Mouse (Mus musculus): ENCODE measurements around the gene Fbxo7. TPM values are rescaled to one million over a fixed set of nuclear protein-coding genes. Genes with fewer than 3 reads are reported as not detected.

Fbxo7 gene
- 33.3 and 33.5 TPM in 2 replicates for polyA plus RNA-seq (2015; fragmentation: Nextera tagmentation; extraction: Ambion mirVana)

DNA sequence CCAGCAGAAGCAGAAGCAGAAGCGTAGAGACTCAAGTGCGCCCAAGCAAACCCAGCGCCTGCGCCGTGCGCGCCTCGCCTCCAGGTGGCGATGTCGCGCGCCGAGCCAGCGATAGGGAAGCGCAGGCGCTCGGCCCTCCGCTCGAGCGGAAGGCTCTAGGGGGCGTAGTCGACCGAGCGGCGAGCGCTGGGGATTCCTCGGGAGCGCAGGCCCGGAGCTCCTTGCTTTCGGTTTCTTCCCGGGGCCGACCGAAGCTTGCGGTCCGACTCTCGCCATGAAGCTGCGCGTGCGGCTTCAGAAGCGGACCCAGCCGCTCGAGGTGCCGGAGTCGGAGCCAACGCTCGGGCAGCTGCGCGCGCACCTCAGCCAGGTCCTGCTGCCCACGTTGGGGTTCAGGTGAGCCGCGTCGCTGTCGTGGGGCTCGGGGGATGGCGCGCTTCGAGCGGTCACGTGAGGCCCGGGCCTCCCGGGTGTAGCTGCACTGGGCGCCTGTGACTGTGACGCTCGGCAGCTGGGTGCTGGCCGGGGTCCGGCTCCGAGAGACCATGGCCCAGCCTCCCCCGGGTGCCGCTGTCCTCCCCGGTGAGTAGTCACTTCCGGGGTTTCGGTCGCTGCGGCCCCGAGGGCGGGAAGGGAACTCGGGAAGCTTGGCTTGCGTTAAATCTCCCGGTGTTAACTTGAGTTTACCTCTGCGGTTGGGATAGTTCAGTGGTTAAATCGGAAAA lies at the start of gene Fbxo7:
Fbxo7 (plus strand) TSS at position 224 of the 725 bp plus-strand sequence.
- peaks cover 16% of the 10 kb centered on the region for H3K4me1 ChIP-seq
- peak within 1 kb of the TSS; percentile 90 for H3K9ac ChIP-seq
- H3K4me2 ChIP-seq (replicated peaks): peak within 1 kb of the TSS; percentile 79
- ATAC-seq (ENCODE audit: low FRiP score, low read depth): peak; percentile 94
- H3K9me3 ChIP-seq: no peaks in the 10 kb centered on the region
- peak within 1 kb of the TSS; percentile 90 for H3K27ac ChIP-seq
- peaks cover 5% of the 10 kb centered on the region; the same call in 1 of the 2 replicates for H3K36me3 ChIP-seq
- H3K4me3 ChIP-seq: peak within 1 kb of the TSS; percentile 88
- under 1% methylated on average over 82 of the region's 82 CpGs for WGBS
- no peaks in the 10 kb centered on the region for H3K27me3 ChIP-seq

DNA sequence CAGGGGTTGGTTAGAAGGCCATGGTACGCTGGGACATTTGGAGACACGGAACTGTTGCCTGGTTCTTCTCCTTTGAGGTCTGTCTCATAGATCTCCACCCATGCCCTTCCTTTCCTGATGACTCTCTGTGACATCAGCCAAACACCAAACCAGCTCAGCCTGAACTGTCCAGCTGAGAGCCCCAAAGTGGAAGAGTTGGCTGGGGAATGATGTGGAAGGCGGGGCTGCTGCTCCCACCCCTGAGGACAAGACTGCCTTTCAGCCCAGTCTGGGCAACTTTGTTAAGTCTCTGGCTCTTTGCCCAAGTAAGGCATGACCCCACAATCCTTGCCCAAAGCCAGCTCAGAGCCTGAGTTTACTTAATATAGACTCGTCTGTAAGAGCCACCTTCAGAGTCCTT lies 48.9 kb upstream of the Fbxo7 start:
- H3K9me3 ChIP-seq: no peaks in the 10 kb centered on the region
- H3K4me2 ChIP-seq (replicated peaks): no peak overlapping the region
- no peak overlapping the region for H3K27ac ChIP-seq
- H3K9ac ChIP-seq: no peak overlapping the region
- no peak overlapping the region for H3K4me3 ChIP-seq
- H3K27me3 ChIP-seq: no peaks in the 10 kb centered on the region
- ATAC-seq (ENCODE audit: low FRiP score, low read depth): no peak
- H3K36me3 ChIP-seq: no peaks in the 10 kb centered on the region
- H3K4me1 ChIP-seq: no peaks in the 10 kb centered on the region
- 75% methylated on average over 4 of the region's 4 CpGs for WGBS

DNA sequence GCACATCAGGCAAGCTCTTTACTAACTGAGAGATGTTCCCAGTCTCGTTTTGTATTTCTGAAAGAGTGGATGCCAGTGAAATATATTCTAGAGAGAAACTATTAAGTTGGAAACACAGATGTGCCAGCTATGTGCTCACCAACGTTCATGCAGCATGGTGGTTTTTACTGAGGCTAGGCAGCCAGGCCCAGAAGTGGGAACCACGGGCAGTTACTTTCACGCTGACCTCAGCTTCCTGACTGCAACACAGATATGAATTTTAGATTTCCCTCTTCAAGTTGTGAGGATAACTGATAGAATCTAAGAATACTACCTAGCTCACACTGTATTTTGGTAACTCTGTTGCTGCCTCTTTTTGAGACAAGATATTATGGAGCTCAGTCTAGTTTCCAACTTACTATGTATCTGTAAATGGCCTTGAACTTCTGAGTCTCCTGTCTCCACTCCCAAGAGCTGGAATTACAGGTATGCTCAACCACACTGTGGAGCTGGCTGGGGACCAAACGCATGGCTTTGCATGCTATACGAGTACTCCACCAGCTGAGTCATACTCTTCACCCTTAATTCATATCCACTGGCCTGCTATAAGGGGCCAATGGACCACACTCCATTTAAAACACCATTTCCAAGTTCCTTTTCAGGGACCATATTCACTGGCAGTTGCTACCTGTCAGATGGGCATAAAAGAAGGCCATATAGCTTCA lies 32.2 kb upstream of the Fbxo7 start:
- 0 out of 2 replicates have a peak, but pooled peaks cover 3% of the 10 kb centered on the region for H3K4me1 ChIP-seq
- WGBS: 72% methylated on average over 6 of the region's 6 CpGs
- H3K9ac ChIP-seq: no peak overlapping the region
- no peaks in the 10 kb centered on the region for H3K27me3 ChIP-seq
- H3K4me2 ChIP-seq (replicated peaks): no peak overlapping the region
- no peak overlapping the region for H3K4me3 ChIP-seq
- no peaks in the 10 kb centered on the region for H3K36me3 ChIP-seq
- ATAC-seq (ENCODE audit: low FRiP score, low read depth): no peak
- no peak overlapping the region for H3K27ac ChIP-seq
- H3K9me3 ChIP-seq: no peaks in the 10 kb centered on the region

DNA sequence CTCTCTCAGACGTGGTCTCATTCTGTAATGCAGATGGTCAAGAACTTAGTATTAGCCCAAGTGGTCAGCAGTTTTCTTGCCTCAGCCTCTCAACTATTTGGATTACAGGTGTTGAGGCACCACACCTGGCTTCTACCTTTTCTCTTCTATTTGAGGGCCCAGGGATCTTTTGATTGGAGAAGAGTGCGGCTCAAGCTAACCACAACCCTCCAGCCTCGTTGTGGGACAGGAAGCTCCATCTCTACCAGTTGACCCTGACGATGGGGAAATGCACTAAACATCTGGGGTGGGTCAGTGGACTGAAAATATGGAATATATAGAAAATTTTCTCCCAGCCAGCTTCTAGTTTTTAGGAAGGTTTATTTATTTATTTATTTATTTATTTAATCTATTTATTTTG lies 29.4 kb upstream of the Fbxo7 start:
- Histone ChIP-seq H3K9ac (no peak overlapping the region), H3K36me3 (no peaks in the 10 kb centered on the region), H3K27me3 (no peaks in the 10 kb centered on the region), H3K4me2 (replicated peaks) (no peak overlapping the region), H3K4me1 (0 out of 2 replicates have a peak, but pooled peaks cover 3% of the 10 kb centered on the region), H3K9me3 (no peaks in the 10 kb centered on the region), H3K27ac (no peak overlapping the region), H3K4me3 (no peak overlapping the region)
- 86% methylated on average over 4 of the region's 4 CpGs for WGBS
- no peak for ATAC-seq (ENCODE audit: low FRiP score, low read depth)

DNA sequence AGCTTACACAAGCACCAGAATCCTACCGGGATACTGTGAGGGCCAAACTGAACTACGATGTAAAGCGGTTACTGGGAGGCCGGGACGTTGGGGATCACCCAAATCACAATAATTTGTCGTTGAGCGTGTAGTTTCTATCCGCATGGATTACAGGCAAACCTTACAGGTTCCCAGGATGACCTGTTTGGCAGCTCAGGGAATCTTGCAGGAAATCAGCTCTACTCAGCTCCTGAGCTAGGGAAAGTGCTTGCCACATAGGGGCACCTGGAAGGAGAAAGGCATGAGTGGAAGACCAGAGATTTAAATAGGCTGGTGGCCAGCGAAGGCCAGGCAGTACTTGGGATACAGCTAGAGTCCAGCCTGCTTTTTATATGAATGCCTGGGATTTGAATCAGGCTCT lies 27.9 kb upstream of the Fbxo7 start:
- Histone ChIP-seq H3K4me3 (no peak overlapping the region), H3K9ac (no peak overlapping the region), H3K9me3 (no peaks in the 10 kb centered on the region), H3K27ac (no peak overlapping the region), H3K4me2 (replicated peaks) (no peak overlapping the region), H3K36me3 (no peaks in the 10 kb centered on the region), H3K4me1 (0 out of 2 replicates have a peak, but pooled peaks cover 3% of the 10 kb centered on the region), H3K27me3 (no peaks in the 10 kb centered on the region)
- ATAC-seq (ENCODE audit: low FRiP score, low read depth): no peak
- WGBS: 80% methylated on average over 9 of the region's 9 CpGs

DNA sequence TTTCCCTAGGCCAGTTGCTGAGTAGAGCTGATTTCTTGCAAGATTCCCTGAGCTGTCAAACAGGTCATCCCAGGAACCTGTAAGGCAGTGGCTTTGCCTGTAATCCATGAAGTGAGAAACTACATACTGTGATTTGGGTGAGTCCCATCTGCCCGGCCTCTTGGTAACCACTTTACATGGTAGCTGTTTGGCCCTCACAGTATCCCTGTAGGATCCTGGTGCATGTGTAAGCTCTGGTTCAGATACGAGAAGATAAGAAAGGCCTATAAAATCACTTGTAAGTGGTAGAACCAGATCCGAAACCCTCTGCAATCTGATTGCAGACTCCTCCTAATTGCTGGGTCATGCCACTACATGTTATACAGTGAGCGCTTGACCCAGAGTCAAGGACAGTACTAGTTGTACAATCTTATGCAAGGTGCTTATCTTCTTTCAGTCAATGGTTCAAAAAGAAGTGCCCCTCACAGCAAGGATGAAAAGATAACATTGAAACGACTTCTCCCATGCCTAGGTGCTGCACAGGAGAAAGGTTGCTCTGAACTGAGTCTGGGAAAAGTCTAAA lies 27.1 kb upstream of the Fbxo7 start:
- no peak overlapping the region for H3K27ac ChIP-seq
- no peaks in the 10 kb centered on the region for H3K9me3 ChIP-seq
- no peaks in the 10 kb centered on the region for H3K36me3 ChIP-seq
- H3K4me1 ChIP-seq: 0 out of 2 replicates have a peak, but pooled peaks cover 3% of the 10 kb centered on the region
- no peak overlapping the region for H3K4me2 ChIP-seq (replicated peaks)
- ATAC-seq (ENCODE audit: low FRiP score, low read depth): no peak
- no peak overlapping the region for H3K9ac ChIP-seq
- 74% methylated on average over 5 of the region's 5 CpGs for WGBS
- no peak overlapping the region for H3K4me3 ChIP-seq
- H3K27me3 ChIP-seq: no peaks in the 10 kb centered on the region

DNA sequence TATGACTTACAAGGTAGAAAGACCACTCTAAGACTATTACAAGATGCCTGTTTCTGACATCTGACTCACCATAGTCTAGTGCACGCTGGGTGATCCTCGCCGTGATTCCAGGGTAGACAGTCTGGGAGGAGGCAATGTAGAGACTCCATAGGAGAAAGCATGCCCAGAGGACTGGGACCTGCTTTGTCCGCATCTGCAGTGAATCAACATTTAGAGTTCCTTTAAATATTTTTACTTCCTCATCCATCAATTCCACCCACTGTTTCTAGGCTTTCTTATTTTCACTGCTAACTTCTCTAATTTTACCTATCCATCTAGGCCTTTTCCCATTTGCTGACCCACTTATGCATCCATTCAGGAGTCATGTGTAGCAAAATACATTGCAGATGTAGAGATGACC lies 21.3 kb upstream of the Fbxo7 start:
- ATAC-seq (ENCODE audit: low FRiP score, low read depth): no peak
- Histone ChIP-seq H3K4me3 (no peak overlapping the region), H3K4me2 (replicated peaks) (no peak overlapping the region), H3K36me3 (no peaks in the 10 kb centered on the region), H3K9me3 (no peaks in the 10 kb centered on the region), H3K4me1 (no peaks in the 10 kb centered on the region), H3K9ac (no peak overlapping the region), H3K27ac (no peak overlapping the region), H3K27me3 (no peaks in the 10 kb centered on the region)
- 93% methylated on average over 4 of the region's 4 CpGs for WGBS

DNA sequence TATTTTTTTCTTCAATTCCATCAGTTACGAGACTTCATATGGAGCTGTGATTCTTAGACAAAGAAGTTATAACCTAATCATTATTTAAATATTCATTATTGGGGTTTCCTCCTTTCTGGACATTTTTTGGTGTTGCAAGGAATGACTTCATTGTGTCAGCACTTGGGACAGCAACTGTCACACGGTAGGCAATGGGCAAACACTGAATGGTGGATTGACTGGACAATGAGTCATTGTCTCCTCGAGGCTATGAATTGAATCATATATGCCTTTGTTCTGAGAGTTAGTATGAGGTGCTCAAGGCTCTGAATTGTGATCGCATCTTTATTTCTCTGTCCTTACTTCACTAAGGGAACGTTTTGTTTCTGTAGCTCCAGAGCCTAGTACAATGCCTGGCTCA lies 15.3 kb upstream of the Fbxo7 start:
- Histone ChIP-seq H3K9ac (no peak overlapping the region), H3K4me1 (no peaks in the 10 kb centered on the region), H3K4me2 (replicated peaks) (no peak overlapping the region), H3K9me3 (no peaks in the 10 kb centered on the region), H3K27ac (no peak overlapping the region), H3K36me3 (no peaks in the 10 kb centered on the region), H3K4me3 (no peak overlapping the region), H3K27me3 (no peaks in the 10 kb centered on the region)
- ATAC-seq (ENCODE audit: low FRiP score, low read depth): no peak
- WGBS: 85% methylated on average over 5 of the region's 5 CpGs

DNA sequence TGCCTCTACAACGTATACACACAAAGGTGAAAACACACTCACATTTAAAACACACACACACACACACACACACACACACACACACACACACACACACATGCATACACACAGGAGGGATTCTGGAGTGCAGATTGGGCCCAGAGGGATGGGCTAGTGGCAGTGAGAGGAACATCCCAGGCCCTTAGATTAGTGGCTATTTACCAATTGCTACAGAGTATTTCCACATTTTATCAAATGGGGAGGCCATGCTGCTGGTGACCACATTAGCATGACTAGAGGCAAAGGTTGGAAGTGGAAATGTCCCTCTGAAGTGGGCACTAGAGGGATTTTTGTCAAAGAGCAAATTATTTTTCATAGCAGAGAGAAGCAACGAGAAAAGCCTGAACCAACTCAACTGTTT lies 12.1 kb upstream of the Fbxo7 start:
- H3K9me3 ChIP-seq: no peaks in the 10 kb centered on the region
- no peak overlapping the region for H3K27ac ChIP-seq
- 77% methylated on average over 2 of the region's 2 CpGs for WGBS
- no peaks in the 10 kb centered on the region for H3K27me3 ChIP-seq
- H3K4me2 ChIP-seq (replicated peaks): no peak overlapping the region
- H3K4me1 ChIP-seq: no peaks in the 10 kb centered on the region
- no peak overlapping the region for H3K9ac ChIP-seq
- no peak overlapping the region for H3K4me3 ChIP-seq
- no peak for ATAC-seq (ENCODE audit: low FRiP score, low read depth)
- H3K36me3 ChIP-seq: no peaks in the 10 kb centered on the region

DNA sequence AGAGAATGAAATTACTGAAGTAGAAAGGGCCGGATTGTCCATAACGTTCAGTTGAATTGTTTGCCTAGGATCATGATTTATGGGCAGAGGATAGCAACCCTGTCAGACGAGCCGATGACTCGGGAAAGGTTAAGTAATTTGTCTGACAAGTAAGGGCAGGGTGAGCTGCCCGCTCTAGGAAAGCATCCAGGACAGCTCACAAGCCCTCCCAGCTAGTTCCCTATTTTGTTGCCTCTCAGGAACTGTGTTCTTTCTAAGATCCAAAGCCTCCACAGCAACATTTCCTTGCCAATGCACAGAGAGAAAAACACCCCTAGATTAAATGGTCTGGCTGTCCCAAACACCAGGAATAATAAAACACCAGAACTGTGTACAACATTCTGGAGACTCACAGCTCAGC lies 11.1 kb upstream of the Fbxo7 start:
- Histone ChIP-seq H3K4me3 (no peak overlapping the region), H3K27ac (no peak overlapping the region), H3K36me3 (no peaks in the 10 kb centered on the region), H3K9me3 (no peaks in the 10 kb centered on the region), H3K4me1 (no peaks in the 10 kb centered on the region), H3K4me2 (replicated peaks) (no peak overlapping the region), H3K9ac (no peak overlapping the region), H3K27me3 (no peaks in the 10 kb centered on the region)
- 20% methylated on average over 6 of the region's 6 CpGs for WGBS
- ATAC-seq (ENCODE audit: low FRiP score, low read depth): no peak

DNA sequence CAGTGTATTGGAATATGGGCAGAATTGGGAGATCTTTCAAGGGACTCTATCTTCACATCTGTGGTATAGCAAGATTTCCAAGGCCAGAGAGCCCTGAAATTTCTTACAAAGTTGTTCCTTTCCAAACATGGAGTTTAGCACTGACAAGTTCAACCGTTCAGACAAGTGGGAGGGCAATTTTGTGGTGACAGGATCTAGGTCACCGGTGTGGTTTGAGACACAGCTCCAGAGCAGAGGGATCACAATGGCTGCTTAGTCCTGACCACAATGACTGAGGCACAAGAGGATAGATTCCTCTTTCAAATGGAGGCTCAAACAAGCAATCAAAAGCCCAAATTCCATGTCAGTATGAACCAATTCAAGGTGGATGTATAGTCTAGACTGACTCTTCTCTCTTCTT lies 10.6 kb upstream of the Fbxo7 start:
- ATAC-seq (ENCODE audit: low FRiP score, low read depth): no peak
- no peak overlapping the region for H3K9ac ChIP-seq
- H3K36me3 ChIP-seq: no peaks in the 10 kb centered on the region
- H3K9me3 ChIP-seq: no peaks in the 10 kb centered on the region
- H3K27me3 ChIP-seq: no peaks in the 10 kb centered on the region; the same call in 1 of the 2 replicates
- no peak overlapping the region for H3K4me3 ChIP-seq
- H3K4me2 ChIP-seq (replicated peaks): no peak overlapping the region
- H3K27ac ChIP-seq: no peak overlapping the region
- 83% methylated on average over 2 of the region's 2 CpGs for WGBS
- no peaks in the 10 kb centered on the region for H3K4me1 ChIP-seq

DNA sequence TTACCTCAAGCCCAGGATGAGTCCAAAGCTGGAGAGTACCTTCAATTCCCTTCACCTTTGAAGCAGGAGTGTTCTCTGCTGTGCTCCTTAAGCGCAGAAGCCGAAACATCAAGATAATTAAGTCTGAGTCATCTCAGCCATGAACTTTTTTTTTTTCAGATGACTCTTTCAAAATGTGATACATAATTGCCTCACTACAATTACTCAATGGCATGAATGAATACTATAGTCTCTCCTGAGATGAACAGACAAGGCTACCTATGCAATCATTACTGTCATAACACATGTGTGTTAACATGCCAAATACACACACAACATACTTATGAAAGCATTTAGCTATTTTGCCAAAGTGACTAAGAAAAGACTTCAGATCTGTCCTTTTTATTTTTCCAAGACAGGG lies 10.0 kb upstream of the Fbxo7 start, which contains the start of gene Bpifc:
Bpifc (minus strand) TSS at position 115 of the 400 bp plus-strand sequence.
- Histone ChIP-seq H3K4me3 (no peak within 1 kb of the TSS), H3K4me1 (no peaks in the 10 kb centered on the region), H3K27ac (no peak within 1 kb of the TSS), H3K36me3 (no peaks in the 10 kb centered on the region), H3K4me2 (replicated peaks) (no peak within 1 kb of the TSS), H3K27me3 (no peaks in the 10 kb centered on the region; the same call in 1 of the 2 replicates), H3K9ac (no peak within 1 kb of the TSS), H3K9me3 (no peaks in the 10 kb centered on the region)
- WGBS: 87% methylated on average over 2 of the region's 2 CpGs
- ATAC-seq (ENCODE audit: low FRiP score, low read depth): no peak

All from limb, embryonic 13.5 days (tissue).